Mouse (Mus musculus) thymus, adult 2 months (tissue): Measurements from ENCODE around the gene Tcfl5.

Experiments used
- CTCF ChIP-seq: fragments of 200-500 bp; IDR thresholded peaks from 2 replicates; pipeline ENCODE4 v1.5.1; 2012; ENCODE audit warnings: mild to moderate bottlenecking, control low read depth, low read length, moderate library complexity, borderline replicate concordance; ENCODE audit not compliant: control insufficient read depth, poor library complexity, insufficient read depth; ENCODE audit errors: extremely low read depth
- POLR2A ChIP-seq: fragments of 200-500 bp; IDR thresholded peaks from 2 replicates; pipeline ENCODE4 v1.6.1; 2012; ENCODE audit warnings: mild to moderate bottlenecking, low read length, control low read depth, moderate library complexity; ENCODE audit not compliant: control insufficient read depth, poor library complexity, insufficient read depth; ENCODE audit errors: extremely low read depth

DNA sequence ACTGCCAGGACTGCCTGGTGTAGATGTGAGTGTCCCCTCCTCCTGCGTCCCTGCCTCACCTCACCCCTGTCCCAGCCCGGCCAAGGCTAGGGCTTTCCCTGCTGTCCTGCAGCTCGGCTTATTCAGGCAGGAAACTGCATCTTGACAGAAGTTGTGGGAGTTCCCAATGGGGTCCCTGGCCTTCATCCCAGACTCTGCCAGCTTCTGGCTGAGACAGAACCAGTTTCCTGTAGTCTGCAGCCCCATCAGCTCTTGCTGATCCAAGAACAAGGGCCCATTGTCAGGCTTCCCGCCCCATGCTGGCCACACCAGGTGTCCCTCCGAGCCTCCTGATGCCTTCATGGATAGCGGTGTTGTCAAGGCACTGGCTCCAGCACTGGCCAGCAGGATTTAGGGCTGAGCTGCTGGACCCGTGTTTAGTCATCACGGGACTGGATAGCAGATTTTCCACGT, 41.9 kb downstream of the Tcfl5 start:
- TF ChIP-seq CTCF (no peak), POLR2A (no peak)
